Mouse (Mus musculus): Measurements from ENCODE around the gene Ttc7b.

The Ttc7b gene

GRCm38 (mm10) chr12:100309201-100309600 is 211.4 kb downstream of the Ttc7b start:
- DNase-seq (ENCODE audit: extremely low spot score, low spot score): no peak

GRCm38 (mm10) chr12:100307501-100308260 is 212.9 kb downstream of the Ttc7b start:
- DNase-seq (ENCODE audit: extremely low spot score, low spot score): no peak

DNA sequence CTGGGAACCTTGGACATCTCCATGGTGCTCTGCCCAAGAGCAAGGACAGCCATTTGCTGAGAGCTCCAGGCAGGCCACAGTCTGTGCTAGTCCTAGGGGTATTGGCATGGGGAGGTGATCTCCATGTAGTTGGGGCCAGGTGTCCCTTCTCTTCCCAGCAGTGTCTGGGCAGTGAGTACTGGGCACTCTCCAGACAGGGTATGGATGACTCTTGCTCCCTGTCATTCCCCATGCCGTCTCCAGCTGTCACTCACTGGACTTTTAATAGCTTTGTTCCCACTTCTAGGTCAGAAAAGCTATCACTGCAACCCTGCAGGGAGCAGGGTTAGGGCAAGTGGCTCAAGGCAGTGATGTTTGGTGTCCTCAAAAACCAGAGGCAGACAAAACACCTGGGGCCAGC is 214.3 kb downstream of the Ttc7b start:
- DNase-seq (ENCODE audit: extremely low spot score, low spot score): no peak

DNA sequence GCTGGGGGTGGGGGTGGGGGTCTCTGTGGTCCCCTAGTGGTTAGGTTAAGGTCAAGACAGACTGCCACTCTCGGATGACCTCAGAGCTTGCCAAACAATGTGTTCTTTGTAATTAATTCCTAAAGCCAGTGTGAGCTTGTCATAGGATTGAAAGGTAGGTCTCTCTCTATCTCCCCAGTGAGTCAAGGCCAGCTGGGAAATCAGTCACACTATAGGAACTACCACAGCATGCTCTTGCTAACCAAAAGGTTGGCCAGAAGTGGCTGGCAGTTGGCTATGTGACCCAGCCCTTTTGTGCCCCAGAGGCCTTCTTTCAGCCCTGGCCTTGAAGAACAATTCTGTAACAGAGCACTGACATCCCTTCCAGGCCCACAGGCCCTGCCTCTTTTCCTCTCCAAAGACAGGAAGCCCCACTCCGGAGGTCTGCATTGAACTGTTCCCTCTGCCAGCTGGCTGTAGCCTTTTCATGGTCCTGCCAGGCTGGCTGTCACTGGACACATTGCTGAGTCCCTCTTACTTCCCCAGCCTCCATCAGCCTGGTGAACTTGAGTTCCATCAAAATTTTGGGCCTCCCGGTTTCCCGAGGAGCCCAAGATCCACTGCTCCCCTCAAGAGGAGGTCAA is 215.5 kb downstream of the Ttc7b start:
- DNase-seq (ENCODE audit: extremely low spot score, low spot score): no peak

- no peak for DNase-seq (ENCODE audit: extremely low spot score, low spot score)
Observed at GRCm38 (mm10) chr12:100304280-100304679, 216.3 kb downstream of the Ttc7b start.

- DNase-seq (ENCODE audit: extremely low spot score, low spot score): no peak
Observed at GRCm38 (mm10) chr12:100303141-100303540, 217.5 kb downstream of the Ttc7b start.

DNA sequence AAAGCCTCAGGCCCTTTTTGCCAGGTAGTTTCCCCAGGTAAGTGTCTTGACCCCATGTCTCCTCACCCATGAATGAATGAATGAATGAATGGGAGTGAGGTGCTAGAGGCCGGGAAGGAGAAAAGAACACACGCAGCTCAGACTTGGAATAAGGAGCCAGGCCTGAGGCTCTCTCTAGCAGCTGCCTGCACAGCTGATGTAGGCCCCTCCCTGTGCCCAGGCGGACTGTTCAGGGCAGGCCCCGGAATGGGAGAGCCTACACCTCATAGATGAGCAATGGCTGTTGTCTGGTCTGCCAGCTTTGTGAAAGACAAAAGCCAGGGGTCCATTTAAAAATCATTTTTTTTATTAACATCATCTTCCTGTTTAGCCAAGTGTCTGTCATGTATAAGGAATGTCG is 220.2 kb downstream of the Ttc7b start:
- DNase-seq (ENCODE audit: extremely low spot score, low spot score): no peak

- DNase-seq (ENCODE audit: extremely low spot score, low spot score): no peak
Observed at GRCm38 (mm10) chr12:100299322-100299726, 221.3 kb downstream of the Ttc7b start.

DNA sequence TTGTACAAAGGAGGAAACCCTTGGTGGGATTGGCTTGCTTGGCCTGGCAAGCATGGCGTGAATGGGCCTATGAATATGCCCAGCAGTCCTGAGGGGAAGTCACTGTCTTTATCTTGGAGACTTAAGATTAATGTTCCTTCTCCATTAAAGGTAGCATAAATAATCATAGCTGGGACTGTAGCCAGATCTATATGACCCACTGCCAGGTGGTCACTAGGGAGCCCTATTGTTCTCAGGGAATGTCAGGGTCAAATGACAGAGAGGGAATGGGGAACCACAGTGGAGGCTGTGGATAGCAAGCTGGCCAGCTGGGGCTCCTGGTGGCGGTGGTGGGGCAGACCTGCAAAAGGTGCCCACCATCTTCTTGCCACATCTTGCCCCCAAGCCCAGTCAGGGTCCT is 221.8 kb downstream of the Ttc7b start:
- DNase-seq (ENCODE audit: extremely low spot score, low spot score): no peak

DNA sequence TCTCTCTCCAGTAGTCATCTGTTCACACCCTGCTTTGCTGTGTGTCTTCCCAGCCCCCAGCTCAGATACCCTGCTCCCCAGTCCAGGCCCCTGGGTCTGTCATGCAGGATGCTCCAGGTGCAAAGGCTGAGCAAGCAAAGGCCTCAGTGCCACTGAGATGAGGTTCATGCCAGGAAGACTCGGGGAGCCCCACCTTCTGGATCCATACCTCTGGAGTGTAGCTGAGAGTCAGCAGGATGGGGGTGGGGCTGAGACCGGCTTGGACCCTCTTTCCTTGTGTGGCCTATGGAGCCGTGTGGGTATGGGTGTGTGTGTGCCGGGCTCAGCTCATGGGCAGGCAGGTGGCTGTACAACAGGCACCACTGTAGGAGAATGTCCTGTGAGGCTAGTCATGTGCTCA is 222.7 kb downstream of the Ttc7b start:
- no peak for DNase-seq (ENCODE audit: extremely low spot score, low spot score)

GRCm38 (mm10) chr12:100294457-100294856 is 226.2 kb downstream of the Ttc7b start:
- DNase-seq (ENCODE audit: extremely low spot score, low spot score): no peak

DNA sequence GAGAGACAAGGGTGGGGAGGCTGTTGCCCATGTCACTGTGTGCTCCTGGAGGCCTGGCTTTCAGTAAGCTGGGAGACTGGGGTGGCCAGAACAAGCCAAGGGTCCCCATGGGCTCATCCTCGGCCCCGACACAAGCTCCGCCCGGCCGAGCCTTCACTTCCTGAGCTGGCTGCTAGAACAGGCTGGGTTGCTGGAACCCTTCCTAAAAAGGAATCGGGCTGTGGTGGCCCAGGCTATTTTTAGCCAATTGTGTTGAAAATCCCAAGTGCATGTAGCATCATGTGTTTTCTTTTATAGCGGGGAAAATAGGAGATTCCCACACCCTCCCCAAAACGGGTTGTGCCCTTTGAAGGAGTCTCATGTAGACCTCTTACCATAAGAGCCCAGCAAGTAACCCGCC is 226.7 kb downstream of the Ttc7b start:
- no peak for DNase-seq (ENCODE audit: extremely low spot score, low spot score)

GRCm38 (mm10) chr12:100290711-100291685 is 229.6 kb downstream of the Ttc7b start:
- DNase-seq (ENCODE audit: extremely low spot score, low spot score): peak; percentile 60

- DNase-seq (ENCODE audit: extremely low spot score, low spot score): no peak
Observed at GRCm38 (mm10) chr12:100290178-100290531, 230.5 kb downstream of the Ttc7b start.

DNA sequence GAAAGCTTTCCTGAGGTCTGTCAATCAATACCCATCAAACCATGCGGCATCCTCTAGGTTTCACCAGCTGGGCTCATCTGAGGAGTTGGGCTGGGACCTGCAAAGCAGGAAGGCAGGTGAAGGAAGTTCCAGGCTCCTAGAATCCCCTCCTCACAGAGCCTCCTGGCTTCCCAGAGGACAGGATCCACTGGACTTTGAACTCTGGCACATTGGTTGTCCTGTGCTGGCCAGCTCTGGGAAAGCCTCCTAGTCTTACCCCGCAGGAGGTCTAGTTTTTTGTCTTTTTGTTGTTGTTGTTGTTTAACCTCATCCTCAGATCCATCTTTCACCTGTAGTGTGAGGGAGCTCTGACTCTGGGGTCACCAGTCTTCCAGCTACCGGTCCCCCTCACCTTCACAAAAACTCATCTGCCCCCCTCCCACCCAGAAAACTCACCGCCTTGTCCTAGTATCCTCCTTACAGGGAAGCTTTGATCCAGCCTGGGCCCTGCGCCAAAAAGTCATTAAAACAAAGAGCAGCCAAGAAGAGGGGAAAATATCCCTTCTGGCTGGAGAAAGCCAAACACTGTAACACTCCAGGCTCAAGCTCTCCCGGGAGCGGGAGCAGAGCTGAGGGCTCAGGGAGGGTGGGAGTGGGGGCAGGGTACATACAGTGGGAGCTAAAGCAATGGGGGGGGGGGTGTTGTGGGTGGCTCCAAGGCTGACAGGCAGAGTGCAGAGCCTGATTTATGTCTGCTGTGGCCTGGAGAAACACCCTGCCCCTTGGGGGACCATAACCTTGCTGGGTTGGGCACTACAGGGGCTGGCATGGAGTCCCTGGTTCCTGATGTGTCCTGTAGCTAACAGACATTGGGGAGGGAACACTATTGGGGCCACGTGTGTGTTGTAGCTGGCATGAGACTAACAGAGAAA is 231.1 kb downstream of the Ttc7b start:
- no peak for DNase-seq (ENCODE audit: extremely low spot score, low spot score)

- DNase-seq (ENCODE audit: extremely low spot score, low spot score): no peak
Observed at GRCm38 (mm10) chr12:100288018-100288417, 232.6 kb downstream of the Ttc7b start.

DNA sequence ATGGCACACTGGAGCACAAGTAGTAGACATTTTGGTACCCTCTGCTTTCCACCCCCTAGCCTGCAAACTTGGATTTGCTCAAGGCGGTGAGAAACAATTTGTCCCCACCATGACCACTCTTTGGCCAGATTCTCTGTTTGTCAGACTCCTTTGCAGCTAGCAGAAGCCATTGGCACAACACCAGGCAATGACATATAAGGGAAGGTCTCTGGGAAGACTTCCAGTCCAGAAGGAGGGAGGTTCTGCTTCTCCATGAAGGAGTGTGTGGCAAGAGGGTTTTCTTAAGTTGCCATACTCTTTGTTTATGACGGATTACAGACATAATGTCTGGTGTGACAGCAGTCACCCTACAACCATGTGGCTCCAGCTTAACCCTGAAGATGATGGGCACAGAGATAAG is 233.1 kb downstream of the Ttc7b start:
- no peak for DNase-seq (ENCODE audit: extremely low spot score, low spot score)

- DNase-seq (ENCODE audit: extremely low spot score, low spot score): no peak
Observed at GRCm38 (mm10) chr12:100283283-100283682, 237.3 kb downstream of the Ttc7b start.

DNA sequence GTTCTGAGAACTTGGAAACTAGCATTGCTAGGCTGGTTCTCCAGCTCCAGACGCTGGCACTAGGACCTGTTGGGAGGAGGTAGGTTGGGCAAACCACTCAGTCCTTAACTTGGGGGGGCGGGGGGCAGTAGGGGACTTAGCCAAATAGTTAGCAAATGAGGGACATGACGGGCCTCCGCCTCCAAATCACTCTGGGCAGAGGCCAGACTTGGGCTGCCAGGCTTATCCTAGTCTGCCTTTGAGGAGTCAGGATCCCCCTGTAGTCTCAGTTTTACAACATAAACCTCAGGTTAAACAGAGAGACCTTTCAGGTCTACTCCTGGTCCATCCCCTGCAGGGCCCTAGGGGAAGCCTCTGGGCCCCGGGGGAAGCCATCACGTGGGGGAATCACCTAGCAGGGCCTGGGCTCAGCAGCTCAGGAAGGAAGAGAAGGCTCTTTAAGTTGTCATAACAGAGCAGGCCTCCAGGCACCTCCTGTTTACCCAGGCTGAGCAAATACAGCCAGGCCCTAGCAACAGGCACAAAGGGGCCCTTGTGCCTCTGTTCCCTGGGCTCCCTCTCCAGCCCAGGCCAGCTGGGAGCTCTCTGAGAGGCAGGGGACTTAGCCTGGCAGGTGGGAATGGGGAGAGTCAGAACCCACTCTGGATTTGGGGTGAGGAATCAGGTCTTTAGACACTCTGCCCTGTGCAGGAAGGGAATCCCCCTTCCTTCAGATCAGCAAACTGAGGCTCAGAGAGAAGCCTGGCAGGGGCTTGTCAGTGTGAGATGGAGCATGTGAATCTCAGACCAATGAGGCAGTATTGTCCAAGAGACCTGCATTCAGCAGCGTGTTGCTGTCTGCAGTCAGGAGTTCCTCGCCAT is 238.4 kb downstream of the Ttc7b start:
- DNase-seq (ENCODE audit: extremely low spot score, low spot score): peak; percentile 52

All from neural tube, embryonic 10.5 days (tissue).